Mouse (Mus musculus) intestine, embryonic 16.5 days (tissue): ENCODE results near the gene Abca6. TPM values are rescaled to one million over a fixed set of nuclear protein-coding genes. Genes with fewer than 3 reads are reported as not detected.

Source experiments
- ATAC-seq: fragments of 200-750 bp; cut with Nextera tagmentation; 2 replicates; pipeline ENCODE4 v1.8.0; 2017; ENCODE audit warnings: moderate TSS enrichment, moderate library complexity
- H3K27ac ChIP-seq: fragments of 300-500 bp; sonication (generic); 2 replicates; pipeline ENCODE4 v1.5.1; 2014; ENCODE audit warnings: mild to moderate bottlenecking, low read length
- H3K27me3 ChIP-seq: fragments of 300-500 bp; sonication (generic); replicated peaks from 2 replicates; pipeline ENCODE4 v1.6.1; 2014; ENCODE audit warnings: low read length, control low read depth, mixed read lengths; ENCODE audit not compliant: control insufficient read depth, insufficient read depth
- H3K36me3 ChIP-seq: fragments of 300-500 bp; sonication (generic); 2 replicates; pipeline ENCODE4 v1.6.1; 2014; ENCODE audit warnings: low read length, control low read depth; ENCODE audit not compliant: control insufficient read depth, insufficient read depth
- H3K4me1 ChIP-seq: fragments of 300-500 bp; sonication (generic); 2 replicates; pipeline ENCODE4 v1.6.1; 2014; ENCODE audit warnings: low read length, control low read depth, mixed read lengths; ENCODE audit not compliant: control insufficient read depth, insufficient read depth
- H3K4me2 ChIP-seq: fragments of 300-500 bp; sonication (generic); 2 replicates; pipeline ENCODE4 v1.6.1; 2014; ENCODE audit warnings: low read depth, low read length, control low read depth
- H3K4me3 ChIP-seq: fragments of 300-500 bp; sonication (generic); 2 replicates; pipeline ENCODE4 v1.5.1; 2014; ENCODE audit warnings: mild to moderate bottlenecking, low read length
- H3K9ac ChIP-seq: fragments of 300-500 bp; sonication (generic); 2 replicates; pipeline ENCODE4 v1.6.1; 2014; ENCODE audit warnings: low read depth, low read length
- H3K9me3 ChIP-seq: fragments of 300-500 bp; sonication (generic); 2 replicates; pipeline ENCODE4 v1.6.1; 2016; ENCODE audit warnings: low read length, control low read depth; ENCODE audit not compliant: control insufficient read depth
- WGBS: fragments of 180-500 bp; shearing (Covaris S2); extraction: QIAGEN DNeasy Blood & Tissue Kit; methylation state at CpG from one replicate; pipeline ENCODE4 v1.1.7; 2014; 5-methylcytosine and 5-hydroxymethylcytosine counted together
- polyA plus RNA-seq: library from polyadenylated mRNA; unstranded; fragments of >200 nt; fragmentation: Nextera tagmentation; extraction: Ambion mirVana; gene quantifications from 2 replicates; pipeline ENCODE4 v1.2.1, GENCODE M21; 2015

Abca6 gene
- polyA plus RNA-seq = 0.42 and 0.56 TPM in 2 replicates

DNA sequence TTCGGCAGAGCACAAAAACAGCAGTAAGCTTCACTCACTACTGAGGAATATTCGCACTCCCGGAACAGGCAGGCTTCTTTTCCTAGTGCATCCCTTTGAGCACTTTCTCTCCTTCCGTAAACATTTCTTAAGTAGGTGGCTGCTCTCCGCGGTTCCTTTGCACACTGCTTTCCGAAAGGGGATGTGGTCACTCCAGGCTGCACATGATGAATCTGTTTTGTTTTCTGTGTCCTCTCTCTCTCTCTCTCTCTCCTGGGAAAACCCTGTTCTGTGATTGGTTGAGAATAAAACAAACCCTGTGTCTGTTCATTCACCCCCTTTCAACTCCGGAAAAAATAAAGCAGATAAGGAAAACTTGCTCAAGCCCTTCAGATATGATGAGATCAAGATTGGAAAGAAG, at the start of gene Abca6:
Gene Abca6, minus strand, starts transcription at position 243 of the 400 bp plus-strand sequence.
- Histone ChIP-seq H3K27me3 (no peaks in the 10 kb centered on the region), H3K36me3 (no peaks in the 10 kb centered on the region), H3K9ac (0 out of 2 replicates have a peak within 1 kb of the TSS, but pooled peaks have one; percentile 24), H3K27ac (no peak within 1 kb of the TSS), H3K4me1 (no peaks in the 10 kb centered on the region), H3K4me2 (peak within 1 kb of the TSS; percentile 40), H3K9me3 (no peaks in the 10 kb centered on the region), H3K4me3 (peak within 1 kb of the TSS; percentile 21)
- 10% methylated on average over 8 of the region's 8 CpGs for WGBS
- ATAC-seq = 0 out of 2 replicates have a peak, but pooled peaks have one; percentile 26

DNA sequence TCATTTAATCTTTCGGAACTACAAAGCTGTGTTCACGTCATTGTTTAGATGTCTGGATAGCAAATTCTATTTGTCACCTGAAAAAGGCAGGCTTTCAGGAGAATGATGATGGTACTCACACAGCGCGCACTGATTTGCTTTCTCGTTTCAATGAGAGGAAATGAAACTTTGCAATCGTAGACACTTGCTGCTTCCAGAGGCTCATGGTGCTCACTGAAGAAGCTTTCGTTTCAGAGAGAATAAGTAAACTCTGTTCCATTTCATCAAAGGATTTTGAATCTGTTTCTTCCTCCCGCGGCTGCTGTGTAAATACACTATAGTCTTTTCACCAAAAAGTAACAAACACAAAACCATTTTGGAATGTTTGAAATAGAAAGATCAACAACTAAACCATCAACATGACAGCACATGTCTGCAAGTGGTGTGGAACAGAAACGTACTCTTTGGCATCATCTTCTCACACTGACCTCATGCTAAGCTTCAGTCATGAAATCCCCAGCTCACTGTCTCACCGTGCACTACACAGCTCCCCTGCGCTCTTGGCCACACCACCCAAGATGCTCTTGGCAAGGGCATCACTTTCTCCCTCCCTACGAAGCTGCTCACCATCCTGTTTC, 46.4 kb upstream of the Abca6 start:
- no peak overlapping the region for H3K4me3 ChIP-seq
- H3K9ac ChIP-seq = no peak overlapping the region
- ATAC-seq = no peak
- WGBS = 78% methylated on average over 13 of the region's 13 CpGs
- H3K27me3 ChIP-seq = no peaks in the 10 kb centered on the region
- no peak overlapping the region for H3K4me2 ChIP-seq
- no peaks in the 10 kb centered on the region for H3K36me3 ChIP-seq
- no peak overlapping the region for H3K27ac ChIP-seq
- no peaks in the 10 kb centered on the region for H3K4me1 ChIP-seq
- no peaks in the 10 kb centered on the region for H3K9me3 ChIP-seq

DNA sequence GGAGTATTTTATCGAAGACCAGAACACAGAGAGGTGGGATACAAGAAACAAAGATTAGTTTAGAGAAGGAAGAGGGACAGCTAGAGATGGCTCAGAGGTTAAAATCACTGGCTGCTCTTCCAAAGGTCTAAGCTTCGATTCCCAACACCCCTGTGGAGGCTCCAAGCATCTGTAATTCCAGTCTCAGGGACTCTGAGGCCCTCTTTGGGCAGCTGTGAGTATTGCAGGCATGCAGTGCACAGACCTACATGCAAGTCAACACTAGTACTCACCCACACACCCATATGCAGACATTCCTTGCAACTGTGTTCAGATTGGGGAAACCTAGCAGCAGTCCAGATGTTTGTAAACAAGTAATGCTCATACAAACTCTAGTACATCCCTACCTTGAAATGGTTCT, 39.0 kb upstream of the Abca6 start:
- Histone ChIP-seq H3K4me2 (no peak overlapping the region), H3K9me3 (no peaks in the 10 kb centered on the region), H3K4me3 (no peak overlapping the region), H3K27ac (no peak overlapping the region), H3K27me3 (no peaks in the 10 kb centered on the region), H3K4me1 (no peaks in the 10 kb centered on the region), H3K9ac (no peak overlapping the region), H3K36me3 (no peaks in the 10 kb centered on the region)
- 70% methylated on average over 2 of the region's 2 CpGs for WGBS
- ATAC-seq = no peak

DNA sequence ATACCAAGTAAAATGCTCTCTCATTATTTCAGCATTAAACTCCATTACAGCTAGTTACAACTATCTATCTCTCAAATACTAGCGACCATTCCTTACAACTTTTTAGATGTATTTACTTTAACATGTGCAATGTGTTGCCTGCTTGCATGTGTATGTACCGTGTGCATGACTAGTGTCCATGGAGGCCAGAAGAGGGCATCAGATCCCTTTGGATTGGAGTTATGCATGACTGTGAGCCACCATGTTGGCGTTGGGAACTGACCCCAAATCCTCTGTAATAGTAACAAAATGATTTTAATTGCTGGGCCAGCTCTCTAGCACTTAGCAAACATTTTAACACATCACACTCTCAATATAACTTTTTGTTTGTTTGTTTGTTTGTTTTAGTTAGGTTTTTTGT, 36.8 kb upstream of the Abca6 start:
- no peak for ATAC-seq
- no peak overlapping the region for H3K4me2 ChIP-seq
- 81% methylated on average over 3 of the region's 3 CpGs for WGBS
- no peaks in the 10 kb centered on the region for H3K4me1 ChIP-seq
- no peak overlapping the region for H3K9ac ChIP-seq
- no peaks in the 10 kb centered on the region for H3K9me3 ChIP-seq
- H3K36me3 ChIP-seq = no peaks in the 10 kb centered on the region
- no peaks in the 10 kb centered on the region for H3K27me3 ChIP-seq
- no peak overlapping the region for H3K4me3 ChIP-seq
- no peak overlapping the region for H3K27ac ChIP-seq

DNA sequence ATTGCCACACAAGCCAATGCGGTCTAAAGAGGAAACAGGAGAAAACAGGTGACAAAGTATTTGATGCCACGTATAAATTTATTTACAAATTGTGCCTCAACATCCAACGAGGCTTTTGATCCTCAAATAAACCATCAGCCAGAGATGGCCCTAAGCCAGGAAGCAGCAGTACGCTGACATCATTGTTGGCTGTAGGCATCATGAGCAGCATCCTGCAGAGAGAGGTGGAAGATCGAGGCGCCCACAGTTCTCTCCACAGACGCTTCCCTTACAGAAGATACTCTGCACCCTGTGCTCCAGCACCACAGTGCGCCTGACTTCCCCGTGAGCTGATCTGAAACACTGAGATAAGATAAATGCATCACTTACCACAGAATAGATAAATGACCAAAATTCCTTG, 36.1 kb upstream of the Abca6 start:
- Histone ChIP-seq H3K4me3 (no peak overlapping the region), H3K4me1 (no peaks in the 10 kb centered on the region), H3K9ac (no peak overlapping the region), H3K36me3 (no peaks in the 10 kb centered on the region), H3K9me3 (no peaks in the 10 kb centered on the region), H3K27me3 (no peaks in the 10 kb centered on the region), H3K4me2 (no peak overlapping the region), H3K27ac (no peak overlapping the region)
- WGBS = 67% methylated on average over 9 of the region's 9 CpGs
- no peak for ATAC-seq

DNA sequence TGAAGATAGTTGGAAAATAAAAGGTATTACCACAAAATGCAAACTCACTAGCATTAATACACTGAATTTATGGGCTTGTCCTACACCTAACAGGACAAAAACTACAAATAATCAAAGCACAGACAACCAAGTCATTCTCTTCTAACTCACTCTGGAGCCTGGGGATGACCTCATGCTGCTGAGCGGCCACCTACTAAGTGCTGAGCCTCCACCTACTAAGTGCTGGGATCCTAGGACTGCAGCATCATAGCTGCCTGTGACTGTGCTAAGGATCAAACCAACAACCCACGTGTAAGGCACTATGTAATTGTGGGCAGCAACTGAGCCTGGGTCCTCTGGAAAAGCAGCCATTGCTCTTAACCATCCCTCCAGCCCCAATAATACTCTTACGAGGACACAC, 34.8 kb upstream of the Abca6 start:
- Histone ChIP-seq H3K27me3 (no peaks in the 10 kb centered on the region), H3K9me3 (no peaks in the 10 kb centered on the region), H3K27ac (no peak overlapping the region), H3K4me3 (no peak overlapping the region), H3K4me2 (no peak overlapping the region), H3K4me1 (no peaks in the 10 kb centered on the region), H3K36me3 (no peaks in the 10 kb centered on the region), H3K9ac (no peak overlapping the region)
- no peak for ATAC-seq
- 78% methylated on average over 3 of the region's 3 CpGs for WGBS

DNA sequence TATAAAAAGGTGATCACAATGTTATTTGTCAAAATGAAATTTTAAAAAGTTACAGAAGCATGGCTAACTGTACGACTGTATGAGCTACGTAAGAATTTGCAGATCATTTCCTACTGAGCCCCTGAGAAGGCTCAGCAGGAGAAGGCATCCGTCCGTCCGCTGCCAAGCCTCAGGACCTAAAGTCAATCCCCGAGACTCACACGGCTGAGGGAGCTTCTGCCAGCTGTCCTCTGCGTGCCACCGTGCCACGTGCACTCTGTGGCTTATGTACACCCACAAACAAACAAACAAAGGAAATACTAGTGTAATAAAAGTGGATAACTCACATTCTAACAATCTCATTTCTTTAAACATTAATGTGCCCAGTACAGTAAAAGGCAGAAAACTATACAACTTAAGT, 33.3 kb upstream of the Abca6 start:
- no peaks in the 10 kb centered on the region for H3K9me3 ChIP-seq
- ATAC-seq = no peak
- H3K9ac ChIP-seq = no peak overlapping the region
- no peaks in the 10 kb centered on the region for H3K4me1 ChIP-seq
- H3K4me3 ChIP-seq = no peak overlapping the region
- WGBS = 71% methylated on average over 10 of the region's 10 CpGs
- no peaks in the 10 kb centered on the region for H3K27me3 ChIP-seq
- H3K4me2 ChIP-seq = no peak overlapping the region
- H3K27ac ChIP-seq = no peak overlapping the region
- no peaks in the 10 kb centered on the region for H3K36me3 ChIP-seq

DNA sequence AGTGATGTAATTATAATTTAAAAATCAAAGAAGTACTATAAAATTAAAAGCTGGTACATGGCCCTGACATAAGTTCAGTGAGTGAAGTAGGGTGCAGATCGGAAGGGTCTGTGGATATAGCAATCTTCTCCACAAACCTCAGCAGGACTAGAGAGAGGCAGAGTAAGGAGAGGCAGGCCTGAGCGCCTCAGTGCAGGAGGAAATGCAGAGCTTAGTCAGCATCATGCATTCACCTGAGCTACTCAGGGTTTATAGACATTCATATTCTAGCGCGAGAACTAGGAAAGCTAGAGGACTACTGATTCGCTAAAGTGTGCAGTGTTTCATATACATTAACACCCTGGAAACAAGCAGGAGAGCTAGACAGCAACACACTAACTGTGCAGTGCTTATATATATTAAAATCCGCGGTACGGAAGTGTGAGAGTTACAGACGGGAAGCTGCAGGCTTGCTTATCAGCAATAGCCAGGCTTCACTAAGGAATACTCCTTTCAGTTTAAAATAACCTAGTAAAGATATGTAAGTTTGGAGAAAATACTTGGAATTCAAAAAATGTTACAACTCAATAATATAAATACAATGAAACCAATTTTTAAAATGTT, 32.7 kb upstream of the Abca6 start:
- Histone ChIP-seq H3K4me1 (no peaks in the 10 kb centered on the region), H3K4me2 (no peak overlapping the region), H3K9ac (no peak overlapping the region), H3K4me3 (no peak overlapping the region), H3K9me3 (no peaks in the 10 kb centered on the region), H3K36me3 (no peaks in the 10 kb centered on the region), H3K27ac (no peak overlapping the region), H3K27me3 (no peaks in the 10 kb centered on the region)
- no peak for ATAC-seq
- WGBS = 82% methylated on average over 9 of the region's 9 CpGs

DNA sequence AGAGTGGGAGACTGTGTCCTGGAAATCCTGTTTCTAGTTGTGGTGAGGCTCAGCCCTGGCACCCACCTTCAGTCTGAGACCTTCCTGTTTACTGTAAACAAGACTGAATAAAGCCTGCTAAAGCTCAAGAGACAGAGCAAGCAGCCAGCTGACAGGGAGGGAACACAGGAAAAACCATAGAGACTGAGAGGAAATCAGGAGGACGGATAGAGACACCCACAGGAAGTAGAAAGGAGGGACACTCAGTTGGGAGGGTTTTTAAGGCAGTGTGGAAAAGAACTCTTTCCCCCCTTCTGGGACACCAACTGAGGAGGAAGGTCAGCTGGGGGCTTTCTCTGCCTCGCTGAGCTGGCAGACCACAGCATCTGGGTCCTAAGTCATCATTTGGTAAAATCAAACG, 23.2 kb upstream of the Abca6 start:
- no peak for ATAC-seq
- H3K4me1 ChIP-seq = no peaks in the 10 kb centered on the region
- 56% methylated on average over 3 of the region's 3 CpGs for WGBS
- no peak overlapping the region for H3K27ac ChIP-seq
- H3K9me3 ChIP-seq = no peaks in the 10 kb centered on the region
- no peaks in the 10 kb centered on the region for H3K36me3 ChIP-seq
- H3K9ac ChIP-seq = no peak overlapping the region
- no peak overlapping the region for H3K4me2 ChIP-seq
- H3K27me3 ChIP-seq = no peaks in the 10 kb centered on the region
- H3K4me3 ChIP-seq = no peak overlapping the region

DNA sequence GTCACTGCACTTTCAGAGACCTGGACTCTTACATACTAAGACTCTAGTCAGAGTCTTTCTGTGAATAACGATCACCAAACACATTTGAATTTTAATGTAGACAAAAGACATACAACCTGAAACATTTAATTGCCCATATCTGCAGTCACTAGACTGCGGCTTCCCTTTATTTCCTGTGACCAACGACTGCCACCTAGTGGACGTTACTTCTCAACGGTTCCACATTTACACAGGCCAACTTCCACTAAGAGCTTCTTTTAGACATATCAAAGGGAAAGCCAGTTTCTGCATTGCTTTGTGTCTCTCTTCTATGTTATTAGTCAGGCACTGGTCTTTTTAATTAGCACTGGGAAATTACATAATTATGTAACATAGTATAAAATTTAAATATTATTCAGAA, 20.2 kb upstream of the Abca6 start:
- ATAC-seq = peak; percentile 70
- Histone ChIP-seq H3K36me3 (no peaks in the 10 kb centered on the region), H3K27ac (no peak overlapping the region), H3K4me2 (no peak overlapping the region), H3K4me3 (no peak overlapping the region), H3K9ac (no peak overlapping the region), H3K27me3 (no peaks in the 10 kb centered on the region), H3K9me3 (no peaks in the 10 kb centered on the region), H3K4me1 (0 out of 2 replicates have a peak, but pooled peaks cover 3% of the 10 kb centered on the region)
- WGBS = 5% methylated on average over 5 of the region's 5 CpGs
